Mouse (Mus musculus) large intestine, adult 2 months (tissue): ENCODE data around the gene Rnf144a. TPM values are rescaled to one million over a fixed set of nuclear protein-coding genes. Genes with fewer than 3 reads are reported as not detected.
"Not testable (repeated sequence)": the region's sequence is repeated elsewhere in the genome, so short reads cannot be mapped to it uniquely, and the experiment has no call there.

ENCODE experiments used
- DNase-seq: peaks from one replicate; pipeline ENCODE4 v3.0.0-alpha.2; 2012; ENCODE audit warnings: low read depth, low spot score
- WGBS: fragments of 180-500 bp; shearing (Covaris S2); methylation state at CpG from one replicate; pipeline ENCODE4 v1.1.7; 2018; 5-methylcytosine and 5-hydroxymethylcytosine counted together
- polyA plus RNA-seq: library from polyadenylated mRNA; depleted of rRNA; stranded (reverse); fragments of >200 nt; gene quantifications from 2 replicates; pipeline ENCODE4 v1.2.3, GENCODE M21; 2012; rRNA removed

Rnf144a gene
- polyA plus RNA-seq, result 1.5 and 4.2 TPM in 2 replicates

- under 1% methylated on average over 45 of the region's 45 CpGs for WGBS
- peak; percentile 28 for DNase-seq
These were observed at the start of gene Rnf144a for GRCm38 (mm10) chr12:26415104-26415771. Rnf144a (minus strand) TSS chr12:26415254.

DNA sequence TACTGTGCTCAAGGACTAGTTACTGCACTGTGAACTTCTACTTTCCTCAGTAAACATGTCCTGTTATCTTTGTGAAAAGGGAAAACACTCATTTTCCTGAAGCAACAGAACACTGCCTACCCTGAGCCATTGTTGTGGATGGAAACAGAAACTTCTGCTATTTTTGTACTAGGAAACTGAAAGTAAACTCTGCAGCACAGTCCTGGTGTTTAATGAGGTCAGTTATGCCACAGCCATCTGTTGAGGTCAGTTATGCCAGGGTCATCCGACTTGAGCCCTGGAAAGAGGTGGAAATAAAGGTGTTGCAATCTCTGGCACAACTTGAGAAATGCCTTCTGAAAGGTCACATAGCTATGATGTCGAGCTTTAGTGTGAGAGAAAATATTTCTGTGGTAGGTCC lies 45.0 kb upstream of the Rnf144a start:
- 4% methylated on average over 2 of the region's 2 CpGs for WGBS
- DNase-seq, result no peak

DNA sequence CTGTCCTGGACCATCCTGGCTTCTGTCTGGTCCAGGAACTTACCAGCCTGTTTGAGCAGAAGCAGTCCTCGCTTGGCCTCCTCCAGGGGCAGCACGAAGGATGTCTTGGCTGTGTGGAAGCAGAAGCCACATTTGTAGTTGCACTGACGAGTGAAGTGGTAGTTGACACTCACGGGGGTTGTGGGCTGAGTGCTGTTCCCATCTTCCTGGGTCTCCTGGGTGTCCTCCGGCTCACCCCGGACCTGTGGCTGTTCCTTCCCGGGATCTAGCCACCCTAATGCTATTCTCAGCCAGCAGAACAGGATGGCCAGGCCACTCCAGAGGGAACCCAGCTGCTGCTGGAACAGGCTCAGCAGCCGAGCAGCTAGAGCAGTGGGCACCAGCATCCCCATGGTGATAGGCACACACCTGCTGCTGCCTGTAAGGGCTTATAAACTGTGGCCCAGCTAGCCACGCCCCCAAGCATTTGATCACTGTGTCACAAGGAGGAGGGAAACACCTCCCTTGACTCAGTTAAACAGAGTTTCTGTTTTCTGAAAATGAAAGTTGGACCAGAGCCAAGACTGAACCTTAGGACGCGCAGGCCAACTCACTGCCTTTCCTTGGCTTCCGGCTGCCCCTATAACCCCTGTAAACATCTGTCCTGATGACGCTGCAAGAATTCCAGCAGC lies 41.1 kb upstream of the Rnf144a start, which contains the start of gene Rsad2:
TSS of gene Rsad2 (minus strand) at position 425 of the 671 bp plus-strand sequence.
- 14% methylated on average over 13 of the region's 13 CpGs for WGBS

DNA sequence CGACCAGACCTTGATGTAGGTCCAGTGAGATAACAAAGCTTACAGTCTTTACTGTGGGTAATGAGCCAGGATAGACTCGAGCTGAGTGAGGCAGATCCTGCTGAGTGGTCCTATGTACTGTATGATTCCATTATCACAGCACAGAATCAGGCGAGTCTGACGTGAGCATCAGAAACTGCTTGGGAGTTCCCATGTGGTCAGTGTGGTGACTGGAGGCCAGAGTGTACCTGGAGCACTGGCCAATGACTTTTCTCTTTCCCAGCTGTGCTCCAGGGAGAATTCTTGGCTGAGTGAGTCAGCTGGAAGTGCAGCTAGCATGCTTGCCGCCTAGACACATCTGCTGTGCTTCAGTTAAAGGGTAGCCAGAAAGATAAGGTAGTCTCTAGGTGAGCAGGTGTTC lies 39.6 kb upstream of the Rnf144a start:
- 35% methylated on average over 5 of the region's 5 CpGs for WGBS
- no peak for DNase-seq

More for the DNA sequence above, 41.1 kb upstream of the Rnf144a start, which contains the start of gene Rsad2:
- DNase-seq, result peak; percentile 95

- DNase-seq, result no peak
- WGBS, result 14% methylated on average over 4 of the region's 4 CpGs
These were observed 37.9 kb upstream of the Rnf144a start for GRCm38 (mm10) chr12:26452951-26453350.

DNA sequence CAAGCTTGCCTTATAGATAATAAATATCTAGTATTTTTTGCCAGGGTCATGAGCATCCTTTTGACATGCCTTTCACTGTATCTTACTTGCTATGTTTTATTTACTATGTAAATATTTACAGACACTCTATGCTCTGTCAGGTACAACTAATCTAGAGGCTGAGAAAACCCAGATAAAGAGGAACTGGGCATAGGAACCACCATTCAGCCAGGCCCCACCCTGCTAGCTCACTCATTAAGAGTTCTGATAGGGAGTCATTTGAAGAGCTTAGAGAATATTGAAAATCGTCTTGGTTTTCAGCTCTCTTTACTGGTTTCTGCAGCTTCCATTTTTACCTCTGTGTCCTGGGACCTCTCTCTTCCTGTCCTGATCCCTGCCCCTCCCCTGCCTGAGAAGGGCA lies 36.1 kb upstream of the Rnf144a start:
- WGBS, result 10% methylated on average over 1 of the region's 1 CpGs
- no peak for DNase-seq

DNA sequence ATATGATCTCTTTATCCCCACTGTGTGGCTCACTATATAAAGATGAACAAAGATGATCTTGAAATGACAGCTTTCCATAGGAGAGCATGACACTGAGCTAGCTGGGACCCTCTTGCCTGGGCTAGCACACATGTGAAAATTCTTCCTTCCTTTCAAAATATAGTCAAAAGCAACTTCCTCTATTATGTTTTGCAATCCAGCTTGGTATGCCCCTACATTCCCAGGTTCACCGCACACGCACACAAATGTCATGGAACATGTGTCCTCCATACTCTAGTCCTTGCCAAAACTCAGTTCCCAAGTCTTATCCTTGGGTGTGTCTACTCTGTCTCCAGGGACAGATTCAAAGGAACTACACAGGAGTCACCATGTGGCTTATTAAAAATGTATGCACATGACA lies 34.4 kb upstream of the Rnf144a start:
- WGBS, result 96% methylated on average over 2 of the region's 2 CpGs
- DNase-seq, result no peak

GRCm38 (mm10) chr12:26446377-26447045 lies 31.5 kb upstream of the Rnf144a start:
- WGBS, result 83% methylated on average over 4 of the region's 4 CpGs
- DNase-seq, result no peak

DNA sequence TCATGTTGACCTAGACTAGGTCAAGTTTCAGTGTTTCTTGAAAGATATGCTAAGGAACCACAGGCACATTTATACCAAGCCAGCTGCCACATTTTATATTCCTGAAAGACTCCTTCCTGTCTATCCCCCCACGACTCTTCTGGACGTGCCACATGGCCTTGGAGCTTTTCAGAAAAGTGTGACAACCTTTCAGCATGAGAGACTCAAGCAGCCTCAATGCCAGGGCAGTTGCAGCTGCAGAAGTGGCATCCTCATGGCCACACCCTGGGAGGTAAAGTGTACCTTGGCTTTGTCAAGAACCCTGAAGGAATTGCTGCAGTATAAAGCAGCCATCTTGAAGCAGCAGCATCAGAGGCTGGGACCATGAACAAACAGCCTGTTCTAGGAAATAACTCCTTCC lies 29.5 kb upstream of the Rnf144a start:
- DNase-seq, result no peak
- WGBS, result 78% methylated on average over 2 of the region's 2 CpGs

- WGBS, result 1% methylated on average over 2 of the region's 2 CpGs
- no peak for DNase-seq
These were observed 29.0 kb upstream of the Rnf144a start for GRCm38 (mm10) chr12:26444054-26444453.

DNA sequence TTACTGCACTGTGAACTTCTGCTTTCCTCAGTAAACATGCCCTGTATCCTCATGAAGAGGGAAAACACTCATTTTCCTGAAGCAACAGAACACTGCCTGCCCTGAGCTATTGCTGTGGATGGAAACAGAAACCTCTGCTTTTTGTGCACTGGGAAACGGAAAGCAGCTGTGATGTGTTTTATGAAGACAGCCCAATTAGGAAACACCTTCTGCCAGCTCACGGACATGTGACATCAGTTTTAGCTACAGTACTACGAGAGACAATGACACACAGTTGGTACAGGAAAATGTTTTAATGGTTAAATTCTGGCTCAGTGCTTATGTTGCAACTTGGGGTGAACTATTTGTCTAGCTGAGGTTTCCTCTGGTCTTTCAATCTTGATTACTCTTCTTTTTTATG lies 24.3 kb upstream of the Rnf144a start:
- no peak for DNase-seq
- WGBS, result 45% methylated on average over 3 of the region's 3 CpGs

DNA sequence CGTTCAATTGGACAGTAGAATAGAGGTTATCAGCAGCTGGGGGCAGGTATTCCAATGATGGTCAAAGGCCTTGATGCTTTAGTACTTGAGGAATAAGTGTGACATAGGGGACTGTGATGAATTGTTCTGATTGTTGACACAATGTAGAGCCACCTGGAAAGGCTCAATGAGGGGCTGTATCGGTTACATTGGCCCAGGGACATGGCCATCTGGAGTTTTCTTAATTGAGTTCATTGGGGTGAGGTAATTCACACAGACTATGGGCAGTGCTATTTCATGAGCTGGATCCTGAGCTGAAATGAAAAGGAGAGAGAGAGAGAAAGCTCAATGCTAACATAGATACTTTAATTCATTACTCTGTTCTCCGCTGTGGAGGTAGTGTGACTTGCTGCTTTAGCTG lies 22.9 kb upstream of the Rnf144a start:
- DNase-seq, result no peak
- 64% methylated on average over 3 of the region's 3 CpGs for WGBS

DNA sequence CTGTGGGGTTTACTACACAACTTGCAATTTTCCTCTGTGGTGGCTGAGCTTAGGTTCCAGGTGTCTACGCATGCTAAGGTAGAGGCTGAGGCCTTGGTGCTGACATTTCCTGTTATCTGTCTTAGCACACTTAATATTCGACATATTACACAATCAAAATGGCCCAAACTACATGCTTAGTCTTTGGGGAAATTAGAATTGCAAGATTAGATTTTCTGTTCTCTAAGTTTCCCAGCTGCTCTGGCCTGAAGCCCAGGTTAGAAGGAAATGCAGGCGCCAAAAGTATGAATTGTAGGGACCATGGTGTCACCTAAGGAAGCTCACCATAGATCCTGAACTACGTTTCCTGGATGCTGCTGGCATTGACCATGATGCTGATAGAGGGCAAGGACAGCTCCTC lies 21.3 kb upstream of the Rnf144a start:
- WGBS, result 67% methylated on average over 4 of the region's 4 CpGs

DNA sequence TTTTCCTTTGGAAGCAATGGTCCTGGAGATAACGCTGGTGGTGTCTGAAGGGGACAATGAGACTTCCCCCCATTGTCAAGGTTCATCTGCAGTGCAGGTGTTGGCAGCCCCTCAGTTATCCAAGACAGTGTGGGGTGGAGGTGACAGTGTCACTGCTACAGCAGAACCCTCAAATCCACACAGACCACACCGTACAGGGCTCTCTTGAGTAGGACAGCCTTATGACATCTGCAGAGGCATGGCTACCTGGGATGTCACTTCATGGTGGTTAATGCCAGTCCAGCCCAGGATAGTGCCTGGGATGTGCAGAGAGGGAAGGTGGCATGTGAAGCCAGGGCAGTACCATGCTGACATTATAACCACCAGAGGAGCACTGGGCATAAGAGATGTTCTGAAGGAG lies 13.7 kb upstream of the Rnf144a start:
- 88% methylated on average over 2 of the region's 2 CpGs for WGBS
- DNase-seq, result not testable (repeated sequence)

More for the DNA sequence above, 21.3 kb upstream of the Rnf144a start:
- DNase-seq, result no peak

DNA sequence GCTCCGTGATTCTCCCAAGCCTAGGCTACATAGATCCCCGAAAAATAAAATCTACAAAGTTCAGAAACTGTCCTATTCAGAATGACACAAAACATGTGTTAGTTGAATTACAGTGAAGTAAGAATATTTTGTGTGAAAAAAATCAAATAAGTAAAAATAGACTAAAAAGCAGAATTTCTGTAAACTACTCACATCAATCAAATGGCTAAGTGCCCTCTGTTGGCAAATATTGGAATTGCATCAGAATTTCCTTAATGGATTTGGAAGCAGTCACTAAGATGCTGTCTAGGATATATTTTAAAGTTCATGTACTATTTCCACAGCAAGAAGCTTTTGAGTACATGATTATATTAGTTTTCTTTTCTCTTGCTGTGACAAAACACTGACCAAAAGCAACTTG lies 9.8 kb upstream of the Rnf144a start:
- peak; percentile 18 for DNase-seq
- WGBS, result 85% methylated on average over 2 of the region's 2 CpGs

GRCm38 (mm10) chr12:26418322-26418721 lies 3.3 kb upstream of the Rnf144a start:
- no peak for DNase-seq
- 75% methylated on average over 4 of the region's 4 CpGs for WGBS

DNA sequence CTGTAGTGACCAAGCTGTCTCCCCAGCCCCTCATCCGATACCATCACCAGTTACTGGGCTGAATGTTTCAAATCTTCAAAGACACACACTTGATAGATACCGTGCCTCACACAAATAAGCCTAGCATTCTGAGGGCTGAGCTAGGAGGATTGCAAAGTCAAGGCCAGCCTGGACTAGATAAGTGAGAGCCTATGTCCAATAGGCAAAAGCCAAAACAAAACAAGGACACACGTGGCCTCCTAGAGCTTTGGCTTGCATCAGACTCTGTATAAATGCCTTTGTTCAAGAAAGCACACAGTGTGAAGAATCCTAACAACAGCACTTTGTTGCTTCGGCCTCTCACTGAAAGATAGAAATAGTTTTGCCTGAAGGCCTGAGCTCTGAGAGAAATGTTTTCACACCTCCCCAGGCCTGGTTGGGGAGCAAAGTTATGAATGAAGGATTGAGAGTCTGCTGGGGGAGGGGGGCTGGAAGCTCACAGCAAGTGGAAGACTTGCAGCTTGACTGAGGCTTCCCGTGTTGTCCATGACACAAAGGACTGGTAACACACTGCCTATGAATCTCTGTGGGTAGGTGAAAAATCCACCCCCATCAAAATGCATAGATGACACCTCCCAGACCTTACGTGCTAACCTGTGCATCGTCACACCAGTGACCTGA lies 1.7 kb upstream of the Rnf144a start:
- no peak for DNase-seq
- 81% methylated on average over 7 of the region's 7 CpGs for WGBS

DNA sequence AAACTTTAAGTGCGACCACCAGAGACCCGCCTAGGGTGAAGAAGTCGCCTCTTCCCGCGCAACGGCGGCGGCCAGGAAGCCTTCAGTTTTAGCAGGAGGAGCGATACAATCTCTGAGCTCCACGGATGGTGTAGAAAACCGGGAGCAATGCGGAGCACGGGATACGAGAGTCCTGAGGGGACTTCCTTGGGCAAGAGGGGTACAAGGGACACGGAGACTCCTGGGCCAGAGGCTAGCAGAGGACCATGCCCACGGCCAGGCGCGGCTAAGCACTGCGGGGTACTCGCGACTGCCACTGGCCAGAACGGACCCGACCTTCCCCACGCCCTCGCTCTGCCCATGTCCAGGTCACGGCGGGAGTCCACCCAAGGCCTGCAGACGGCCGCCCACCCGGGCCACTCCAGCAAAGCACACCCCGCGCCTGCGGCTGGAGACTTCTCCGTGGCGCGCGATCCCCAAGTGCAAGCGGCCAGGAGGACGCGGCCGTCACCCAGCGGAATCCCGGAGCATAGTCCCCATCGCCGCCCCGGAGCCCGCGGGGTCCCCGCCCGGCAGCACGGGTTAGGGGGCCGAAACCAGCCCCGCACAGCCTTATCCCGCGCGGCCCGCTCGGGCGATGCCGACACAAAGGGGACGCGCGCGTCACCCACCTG lies 477 bp downstream of the Rnf144a start:
- no peak for DNase-seq
- 2% methylated on average over 64 of the region's 64 CpGs for WGBS

DNA sequence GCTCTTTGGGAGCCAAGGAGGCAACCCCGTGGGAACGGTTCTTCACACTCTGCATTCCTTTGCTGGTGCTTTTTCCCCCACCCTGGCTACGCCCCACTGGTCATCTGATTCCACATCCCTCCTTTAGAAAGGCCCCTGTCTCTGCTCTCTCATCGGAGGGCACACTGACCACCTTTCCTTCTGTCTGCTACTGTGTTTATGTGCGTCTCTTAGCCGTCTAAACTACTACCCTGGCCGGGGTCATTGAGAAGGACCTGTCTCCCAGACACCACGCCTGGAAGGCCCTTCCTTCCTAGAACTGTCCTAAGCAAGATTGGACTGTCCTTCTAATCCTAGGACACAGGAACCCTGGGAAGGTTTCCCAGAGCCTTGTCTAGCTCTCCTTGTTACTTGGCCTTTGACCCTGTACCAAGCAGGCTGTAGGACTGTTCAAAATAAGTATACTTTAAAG lies 1.1 kb downstream of the Rnf144a start:
- whole genome bisulfite sequencing, result 40% methylated on average over 8 of the region's 8 CpGs
- DNase-seq, result no peak

DNA sequence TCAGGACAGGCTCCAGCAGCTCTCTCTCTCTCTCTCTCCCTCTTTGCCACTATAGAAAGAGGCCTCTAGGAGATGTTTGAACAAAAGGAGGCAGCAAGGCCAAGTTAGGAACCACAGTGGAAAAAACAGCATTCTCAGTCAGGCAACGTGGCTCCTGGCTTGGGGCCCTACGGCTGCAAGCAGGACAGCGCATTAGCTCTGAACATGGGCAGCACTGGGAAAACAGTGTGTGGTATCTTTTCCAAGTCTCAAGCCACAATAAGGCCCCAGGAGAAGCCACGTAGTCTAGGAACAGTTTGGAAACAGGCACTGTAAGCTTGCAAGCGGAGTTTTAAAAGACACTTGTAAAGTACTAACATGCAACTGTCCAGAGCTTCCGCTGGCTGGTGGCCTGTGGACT lies 2.3 kb downstream of the Rnf144a start:
- 77% methylated on average over 6 of the region's 6 CpGs for WGBS

More for the DNA sequence above, 2.3 kb downstream of the Rnf144a start:
- no peak for DNase-seq
